Mouse (Mus musculus): ENCODE measurements around the gene Hs6st3.
"Not testable (repeated sequence)": the region's sequence is repeated elsewhere in the genome, so short reads cannot be mapped to it uniquely, and the experiment has no call there.

Hs6st3 gene

DNA sequence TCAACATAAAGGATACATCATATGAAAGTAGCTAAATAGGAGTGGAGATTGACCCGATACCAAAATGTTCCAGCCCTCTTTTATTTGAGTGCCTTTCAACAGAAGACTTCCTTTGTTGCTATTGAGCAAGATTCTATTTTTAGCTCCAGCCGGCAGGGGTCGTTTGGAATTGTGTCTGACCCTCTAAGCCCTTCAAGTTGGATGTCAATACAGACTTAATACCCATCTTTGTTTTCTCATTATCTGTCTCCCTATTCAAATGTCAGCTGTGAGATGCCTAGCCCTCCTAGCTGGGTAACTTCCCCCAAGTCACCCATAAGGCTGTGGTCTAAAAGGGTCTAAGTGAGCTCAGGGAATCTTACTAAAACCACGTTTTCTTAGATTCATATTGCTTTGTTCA is 312.3 kb downstream of the Hs6st3 start:
- DNase-seq (ENCODE audit: low read depth, low spot score), result no peak

DNA sequence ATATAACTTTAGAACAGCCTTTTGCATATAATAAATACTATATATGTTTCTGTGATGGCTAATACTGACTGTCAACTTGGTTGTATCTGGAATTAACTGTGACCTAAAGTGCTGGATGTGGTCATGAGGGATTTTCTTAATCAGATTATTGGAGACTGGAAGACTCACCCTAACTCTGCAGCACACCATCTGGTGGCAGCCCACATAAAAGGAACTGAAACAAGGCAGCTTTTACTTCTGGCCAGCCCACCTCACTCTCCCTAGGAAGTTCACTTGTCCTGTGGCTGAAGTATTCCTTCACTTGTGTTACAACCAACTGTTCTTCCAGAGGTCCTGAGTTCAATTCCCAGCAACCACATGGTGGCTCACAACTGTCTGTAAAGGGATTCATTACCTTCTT is 313.5 kb downstream of the Hs6st3 start:
- no peak for DNase-seq (ENCODE audit: low read depth, low spot score)

DNA sequence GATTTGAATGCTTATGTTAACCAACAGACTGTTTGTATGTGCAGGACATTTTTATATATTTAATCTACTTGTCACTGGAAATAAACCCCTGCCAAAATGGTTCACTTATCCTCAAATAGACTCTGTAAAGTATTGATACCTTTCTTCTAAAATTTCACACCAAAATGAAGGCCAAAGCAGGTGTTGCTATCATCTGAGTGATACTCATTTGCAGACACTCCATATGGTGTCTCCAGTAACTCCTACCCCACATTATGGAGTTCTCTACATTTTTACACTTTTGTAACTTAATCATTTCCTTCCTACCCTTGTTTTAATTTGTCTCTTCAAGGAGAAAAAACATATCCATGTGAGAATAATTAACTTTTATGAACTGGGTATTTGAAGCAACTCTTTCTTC is 314.2 kb downstream of the Hs6st3 start:
- DNase-seq (ENCODE audit: low read depth, low spot score), result no peak

DNA sequence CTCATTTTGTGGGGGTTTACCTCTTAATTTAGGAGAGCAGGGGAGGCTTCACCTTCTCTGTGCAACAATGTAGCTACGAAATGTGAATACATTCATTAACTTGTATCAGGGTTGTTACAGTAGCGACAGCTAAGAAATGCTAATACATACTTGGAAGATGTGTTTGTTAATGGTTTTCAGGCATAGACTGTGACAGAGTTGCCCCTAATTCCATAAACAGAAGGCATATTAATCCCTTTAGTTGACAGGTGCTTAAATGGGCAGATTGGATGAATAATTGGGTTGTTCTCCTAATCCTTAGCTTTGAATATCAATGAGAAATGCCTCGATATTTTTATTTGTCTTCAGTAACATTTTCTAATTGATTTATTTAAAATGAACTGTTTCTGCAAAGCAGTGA is 314.7 kb downstream of the Hs6st3 start:
- no peak for DNase-seq (ENCODE audit: low read depth, low spot score)

DNA sequence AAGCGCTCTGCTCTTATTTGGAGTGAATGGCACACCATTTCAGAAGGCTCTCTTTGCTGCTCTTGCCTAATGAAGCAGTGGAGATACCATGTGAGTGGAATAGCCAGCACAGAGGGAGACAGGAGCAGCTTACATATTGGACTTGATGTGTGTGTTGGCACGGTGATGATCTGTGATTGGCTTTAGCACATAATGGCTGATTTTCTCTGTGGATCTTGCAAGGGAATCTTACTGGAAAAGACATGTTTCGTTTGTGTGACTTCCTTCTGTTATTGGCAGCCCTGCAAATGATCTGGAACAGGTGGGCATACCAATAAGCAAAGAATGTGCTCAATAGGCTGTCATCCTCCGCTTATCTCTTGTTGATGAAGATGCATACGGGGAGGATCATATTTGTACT is 326.2 kb downstream of the Hs6st3 start:
- no peak for DNase-seq (ENCODE audit: low read depth, low spot score)

DNA sequence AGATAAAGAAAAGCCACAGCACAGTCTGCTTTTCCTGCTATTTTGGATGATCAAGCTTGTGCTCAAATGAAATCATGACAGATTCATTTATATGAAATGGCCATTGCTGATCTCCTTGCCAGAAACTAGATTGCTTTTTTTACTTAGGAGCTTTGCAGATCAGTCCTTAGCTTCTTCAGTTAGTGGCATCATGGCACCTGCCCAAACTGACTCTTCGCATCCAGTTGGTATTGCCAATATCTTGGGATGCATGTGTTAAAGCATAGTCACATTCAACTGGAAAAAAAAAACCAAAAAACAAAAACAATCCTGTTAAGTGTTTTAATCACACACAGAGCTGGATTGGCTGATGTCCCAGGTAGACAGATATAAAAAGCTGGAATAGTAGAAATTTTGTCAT is 326.7 kb downstream of the Hs6st3 start:
- no peak for DNase-seq (ENCODE audit: low read depth, low spot score)

DNA sequence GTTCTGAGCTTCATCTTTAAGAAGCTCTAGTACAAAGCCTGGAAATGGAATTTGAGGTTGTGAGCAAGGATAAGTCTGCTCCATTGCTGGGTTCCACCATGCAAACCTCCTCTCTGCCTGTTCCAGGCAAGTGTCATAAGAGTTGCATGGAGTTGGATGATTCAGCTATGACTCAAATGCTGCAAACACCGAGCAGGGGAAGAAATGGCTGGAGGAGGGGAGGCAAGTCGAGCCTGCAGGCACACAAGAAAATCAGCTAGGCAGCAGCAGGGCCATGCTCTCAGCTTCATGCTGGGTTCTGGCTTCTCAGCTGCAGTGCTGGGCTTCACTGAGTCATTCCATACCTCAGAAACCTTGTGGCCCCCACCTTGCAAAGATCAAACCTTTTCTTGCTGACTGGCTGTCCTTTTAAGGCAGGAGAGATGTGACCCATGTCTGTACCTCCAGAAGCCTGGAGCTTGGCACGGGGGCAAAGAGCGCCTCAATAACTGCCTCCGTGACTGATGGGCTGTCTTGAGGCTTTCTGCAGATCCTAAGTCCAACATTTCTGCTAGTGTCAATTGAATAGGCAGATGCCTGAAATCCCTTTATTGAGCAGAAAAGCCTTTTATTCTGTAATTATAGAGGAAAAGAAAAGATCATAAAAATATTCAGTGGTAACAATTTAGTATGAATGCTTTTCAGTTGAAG is 328.9 kb downstream of the Hs6st3 start:
- no peak for DNase-seq (ENCODE audit: low read depth, low spot score)

DNA sequence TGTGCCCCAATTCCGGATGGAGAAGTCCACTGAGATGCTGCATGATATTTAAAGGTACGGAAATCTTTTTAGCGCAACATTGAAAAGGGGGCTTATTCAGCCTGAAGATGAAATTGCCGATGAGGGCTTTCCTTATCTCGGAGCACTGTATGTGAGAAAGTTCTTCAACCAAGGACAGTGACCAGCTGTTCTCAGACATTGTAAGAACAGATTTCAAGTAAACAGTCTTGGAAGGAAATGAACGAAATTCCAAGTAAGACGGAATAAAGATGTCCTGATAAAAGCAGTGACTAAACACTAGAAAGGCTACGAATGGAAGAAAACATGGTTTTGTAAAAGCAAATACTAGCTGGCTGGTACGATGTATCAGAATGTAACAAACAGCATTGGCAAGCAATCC is 338.4 kb downstream of the Hs6st3 start:
- DNase-seq (ENCODE audit: low read depth, low spot score), result no peak

DNA sequence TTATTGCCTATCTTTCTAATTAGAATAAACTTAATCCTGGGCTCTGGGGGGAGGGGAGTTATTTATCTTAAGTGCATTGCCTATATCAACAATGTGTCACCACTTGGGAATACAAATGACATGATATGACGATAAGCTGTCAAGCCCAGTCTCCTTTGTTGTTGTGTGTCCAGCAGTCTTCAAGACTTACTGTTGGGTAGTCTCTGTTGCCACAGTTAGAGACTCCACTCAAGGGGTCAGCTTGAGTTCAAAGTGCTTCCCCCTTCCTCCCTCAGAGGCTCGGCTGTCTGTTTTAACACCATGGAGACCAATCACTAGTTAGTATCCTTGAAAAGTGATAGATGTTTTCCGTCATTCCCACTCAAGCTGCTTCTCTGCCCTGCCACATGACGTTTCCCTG is 339.7 kb downstream of the Hs6st3 start:
- no peak for DNase-seq (ENCODE audit: low read depth, low spot score)

DNA sequence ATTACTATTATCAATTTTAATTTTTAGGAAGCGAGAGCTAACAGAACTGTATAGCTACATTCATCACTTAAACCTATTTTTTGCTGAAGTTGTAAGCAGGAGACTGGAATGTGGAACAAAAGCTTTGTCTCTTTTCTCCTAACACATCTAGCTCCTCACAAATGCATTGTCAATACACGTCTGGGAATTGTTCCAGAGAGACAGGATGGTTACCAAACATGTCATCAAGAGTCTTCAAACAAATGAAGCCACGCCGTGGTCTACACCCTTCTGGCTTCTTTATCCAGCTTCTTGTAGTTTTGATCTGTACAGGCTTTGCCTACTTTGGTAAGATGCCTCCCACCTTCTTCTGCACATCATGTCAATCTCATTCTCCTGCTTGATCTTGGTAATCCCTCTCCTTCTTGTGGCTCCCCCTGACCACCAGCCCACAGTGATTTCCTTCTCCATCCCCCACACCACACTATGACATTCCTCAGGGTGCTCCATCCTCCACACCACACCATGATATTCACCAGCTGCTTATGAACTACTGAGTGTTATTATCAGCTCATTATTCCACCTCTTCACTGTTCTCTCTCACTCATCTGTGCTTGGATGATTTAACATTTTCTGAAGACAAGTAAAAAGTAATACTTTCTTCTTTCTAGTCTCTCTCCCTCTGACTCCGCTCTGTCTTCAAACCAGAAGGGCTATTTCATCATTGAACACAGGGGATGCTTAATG is 351.0 kb downstream of the Hs6st3 start:
- no peak for DNase-seq (ENCODE audit: low read depth, low spot score)

DNA sequence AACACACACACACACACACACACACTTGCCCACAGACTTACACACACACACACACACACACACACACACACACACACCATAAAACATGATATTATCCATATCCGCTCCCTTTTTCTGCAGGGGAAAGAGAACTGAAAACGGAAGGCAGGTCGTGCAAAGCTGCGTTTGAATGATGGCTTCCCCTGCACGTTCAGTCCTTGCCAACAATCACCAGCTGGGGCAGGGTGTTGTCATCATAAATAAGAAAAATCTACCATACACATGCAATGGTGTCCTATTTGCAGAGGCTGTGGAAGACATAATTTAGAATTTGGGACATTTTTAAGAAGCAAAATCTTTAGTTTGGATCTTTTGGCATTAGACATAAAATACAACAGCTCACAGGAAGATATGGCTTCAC is 382.5 kb downstream of the Hs6st3 start:
- DNase-seq (ENCODE audit: low read depth, low spot score), result no peak

DNA sequence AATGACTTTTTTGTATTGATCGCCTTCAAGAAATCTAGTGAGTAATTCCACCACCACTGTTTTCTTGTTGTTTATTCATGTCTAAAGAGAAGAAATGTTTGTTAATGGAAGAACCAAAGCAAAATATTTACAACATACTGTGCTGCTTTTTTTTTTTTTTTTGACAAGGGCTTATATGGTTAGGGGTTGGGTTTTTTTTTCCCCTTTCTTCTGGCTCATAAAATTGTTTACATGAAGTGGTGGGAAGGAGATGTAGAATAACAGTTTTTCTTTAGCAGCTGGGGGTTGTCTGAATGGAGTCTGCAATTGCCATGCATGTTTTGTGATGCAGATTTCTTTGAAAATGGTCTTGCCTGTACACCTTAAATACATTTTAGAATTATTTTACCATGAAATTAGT is 382.9 kb downstream of the Hs6st3 start:
- no peak for DNase-seq (ENCODE audit: low read depth, low spot score)

DNA sequence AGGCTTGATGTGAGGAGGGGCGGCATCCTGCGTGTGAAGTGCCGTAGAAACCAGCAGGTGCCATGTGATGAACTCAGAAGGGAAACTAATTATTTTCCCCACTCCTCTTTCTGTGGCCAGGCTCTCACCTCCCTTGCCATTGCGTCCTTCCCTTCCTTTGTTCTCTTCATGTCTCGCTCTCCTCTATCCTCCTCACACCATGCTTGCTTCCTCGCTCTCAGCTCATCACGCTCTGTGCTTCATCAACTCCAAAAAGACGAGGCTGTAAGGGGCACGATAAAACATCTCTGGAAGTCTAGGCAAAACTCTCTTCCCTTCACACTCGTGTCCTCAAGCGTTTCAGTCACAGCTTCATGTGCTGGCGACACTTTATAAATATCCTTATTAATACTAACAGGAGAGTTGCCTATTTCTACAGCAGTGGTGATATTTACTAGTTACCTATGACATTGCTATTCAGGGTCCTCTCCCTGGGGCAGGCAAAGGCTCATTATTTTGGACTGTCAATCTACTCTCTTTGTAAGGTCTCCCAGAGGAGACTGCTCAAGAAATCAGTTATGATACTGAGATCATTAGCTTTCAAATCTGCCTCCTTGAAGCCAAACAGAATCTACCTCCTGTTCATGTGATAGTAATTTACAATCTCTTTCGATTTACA is 394.9 kb downstream of the Hs6st3 start:
- DNase-seq (ENCODE audit: low read depth, low spot score), result no peak

DNA sequence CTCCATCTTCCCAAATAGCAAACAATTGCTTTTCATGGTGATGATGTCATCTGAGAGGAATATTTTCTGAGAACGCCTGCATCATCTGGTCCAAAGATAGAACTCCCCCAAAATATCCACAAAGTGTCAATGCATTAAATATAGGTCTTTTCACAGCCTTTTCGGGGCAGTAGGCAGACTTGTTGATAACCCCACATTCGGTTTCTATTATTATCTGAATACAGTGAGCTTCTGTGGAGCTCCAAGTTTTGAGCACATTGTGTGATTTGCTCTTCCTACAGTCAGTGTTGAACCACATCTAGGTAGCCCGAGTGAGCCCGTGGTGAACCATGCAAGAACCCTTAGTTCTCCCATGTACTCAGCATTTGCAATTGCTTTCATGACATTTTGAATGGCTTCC is 402.4 kb downstream of the Hs6st3 start:
- DNase-seq (ENCODE audit: low read depth, low spot score), result no peak

DNA sequence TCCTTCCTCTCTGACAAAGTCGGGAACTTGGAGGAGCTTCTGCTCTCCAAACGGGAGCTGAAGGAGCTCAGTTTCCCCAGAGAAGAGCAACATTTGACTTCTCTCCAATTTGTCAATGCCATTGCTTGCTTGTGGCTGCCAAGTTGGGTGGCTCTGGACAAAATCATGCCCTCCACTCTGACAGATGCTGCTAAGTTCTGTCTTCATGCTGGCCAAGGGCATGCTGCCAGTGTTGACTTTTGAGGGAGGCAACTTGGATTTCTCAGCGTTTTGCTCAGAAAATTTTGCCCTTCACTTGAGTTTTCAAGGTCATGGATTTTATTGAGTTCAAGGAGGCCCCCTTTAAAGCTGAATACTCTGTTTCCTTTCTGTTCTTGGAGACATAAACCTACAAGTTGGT is 406.5 kb downstream of the Hs6st3 start:
- DNase-seq (ENCODE audit: low read depth, low spot score), result no peak

DNA sequence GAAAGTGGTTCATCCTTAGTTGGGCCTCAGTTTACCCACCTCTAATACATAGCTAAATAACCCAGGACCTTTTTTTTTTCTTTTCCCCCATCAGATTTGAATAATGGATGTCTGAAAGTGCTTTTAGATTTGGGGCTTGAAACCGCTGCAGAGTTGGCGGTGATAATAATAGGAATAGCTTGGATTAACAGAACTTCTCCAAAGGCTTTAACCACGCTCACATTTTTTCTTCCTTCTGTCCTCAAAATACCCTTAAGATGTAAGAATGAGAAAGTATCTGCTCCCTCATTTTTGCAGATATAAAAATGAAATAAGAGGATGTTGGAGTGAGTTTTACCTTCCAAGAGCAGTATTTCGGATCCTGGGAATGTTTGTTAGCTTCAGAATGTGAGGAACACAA is 420.2 kb downstream of the Hs6st3 start:
- no peak for DNase-seq (ENCODE audit: low read depth, low spot score)

DNA sequence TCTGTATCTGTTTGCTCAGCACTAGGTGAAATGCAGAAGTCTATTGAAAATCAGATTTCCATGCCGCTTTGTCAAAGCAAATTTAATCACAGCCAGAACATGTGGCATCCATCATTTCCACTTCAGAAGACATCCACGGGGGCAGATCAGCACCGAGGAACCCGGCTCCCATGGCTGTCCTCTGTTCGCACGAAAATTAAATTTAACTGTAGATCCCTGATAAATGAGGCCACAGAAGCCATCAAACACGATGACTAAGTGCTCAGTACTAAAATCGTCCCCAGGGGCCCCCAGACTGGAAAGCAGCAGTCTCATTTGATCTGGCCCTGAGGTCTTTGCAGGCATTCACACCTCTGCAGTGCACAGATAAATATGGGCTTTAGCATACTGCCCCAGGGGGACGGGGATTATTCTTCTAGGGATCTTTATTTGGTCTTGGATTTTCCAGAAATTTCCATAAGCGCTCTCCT is 443.9 kb downstream of the Hs6st3 start:
- no peak for DNase-seq (ENCODE audit: low read depth, low spot score)

DNA sequence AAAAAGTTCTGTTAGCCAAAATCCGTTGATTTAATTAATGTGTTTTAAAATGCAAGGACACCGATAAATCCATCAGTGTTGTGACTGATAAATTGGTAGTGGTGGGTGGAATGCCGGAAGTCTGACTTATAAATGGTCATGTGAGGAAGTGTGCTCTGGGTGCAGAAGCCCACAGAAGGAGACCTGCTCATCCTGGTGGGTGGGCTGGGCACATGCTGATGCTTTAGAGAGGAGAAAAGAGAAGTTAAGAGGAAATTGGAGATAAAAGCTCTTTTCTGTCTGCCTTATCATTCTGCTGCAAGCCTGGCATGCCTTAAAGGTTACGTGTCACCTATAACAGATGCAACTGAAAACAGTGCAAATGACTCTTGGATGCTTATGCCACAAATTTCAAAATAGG is 446.9 kb downstream of the Hs6st3 start:
- no peak for DNase-seq (ENCODE audit: low read depth, low spot score)

DNA sequence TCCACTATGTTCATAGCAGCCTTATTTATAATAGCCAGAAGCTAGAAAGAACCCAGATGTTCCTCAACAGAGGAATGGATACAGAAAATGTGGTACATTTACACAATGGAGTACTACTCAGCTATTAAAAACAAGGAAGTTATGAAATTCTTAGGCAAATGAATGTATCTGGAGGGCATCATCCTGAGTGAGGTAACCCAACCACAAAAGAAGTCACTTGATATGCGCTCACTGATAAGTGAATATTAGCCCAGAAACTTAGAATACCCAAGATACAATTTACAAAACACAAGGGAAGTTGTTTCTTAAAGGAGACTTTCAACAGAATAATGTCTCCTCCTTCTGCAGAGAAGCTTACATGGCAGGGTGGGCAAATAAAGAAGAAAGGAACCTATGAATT is 449.2 kb downstream of the Hs6st3 start:
- not testable (repeated sequence) for DNase-seq (ENCODE audit: low read depth, low spot score)

DNA sequence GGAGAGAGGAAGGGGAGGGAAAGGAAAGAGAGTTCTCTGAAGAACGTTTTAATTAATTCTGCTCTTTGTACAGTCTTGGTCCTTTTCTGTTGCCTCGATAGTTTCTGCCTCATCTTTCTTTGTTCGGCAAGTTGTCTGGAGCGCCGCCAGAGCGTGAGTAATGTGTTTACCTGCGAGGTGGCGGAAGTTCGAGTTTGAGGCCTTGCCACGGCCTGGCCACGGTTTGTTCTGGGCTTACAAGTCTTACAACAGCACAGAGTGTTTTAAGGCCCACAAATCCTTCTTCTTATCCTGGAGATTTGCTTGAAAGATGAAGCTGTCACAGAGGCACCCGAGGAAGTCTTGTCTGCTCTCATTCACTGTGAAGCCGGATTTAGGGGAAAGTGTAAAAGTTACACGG is 466.2 kb downstream of the Hs6st3 start:
- no peak for DNase-seq (ENCODE audit: low read depth, low spot score)

DNA sequence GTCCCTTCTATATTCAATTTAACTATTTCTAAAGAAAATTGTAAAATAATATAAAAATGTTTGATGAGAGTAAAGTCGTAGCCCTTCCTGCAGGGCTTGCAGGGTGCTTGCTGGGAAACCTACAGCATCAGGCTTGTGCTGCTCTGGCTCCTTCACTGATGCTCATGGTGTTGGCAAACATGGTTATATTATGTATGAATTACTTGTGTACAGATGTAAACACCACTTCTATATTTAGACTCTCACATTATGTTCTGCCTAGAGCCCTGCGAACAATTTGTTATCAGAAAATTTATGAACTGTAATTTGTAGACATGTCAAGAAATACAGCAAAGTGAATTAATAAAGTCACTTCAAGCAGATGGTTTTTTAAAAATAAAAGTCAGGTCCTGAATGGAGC is 474.7 kb downstream of the Hs6st3 start:
- no peak for DNase-seq (ENCODE audit: low read depth, low spot score)

DNA sequence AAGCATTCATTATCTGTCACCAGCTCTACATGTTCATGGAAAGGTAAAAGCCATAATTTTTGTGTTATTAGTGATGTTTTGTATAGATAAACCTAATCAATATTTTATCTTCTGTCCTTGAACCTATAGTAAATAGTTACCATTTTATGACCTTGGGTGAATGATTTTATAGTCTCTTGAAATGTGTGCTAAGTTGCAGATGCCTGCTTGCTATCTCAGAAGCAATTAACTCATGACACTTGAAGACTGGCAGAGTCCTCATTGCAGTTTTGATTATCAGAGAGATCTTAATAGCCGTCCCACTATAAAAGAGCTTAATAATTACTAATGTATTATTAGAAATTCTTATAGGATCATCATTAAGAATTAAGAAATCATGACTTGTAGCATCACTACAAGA is 491.0 kb downstream of the Hs6st3 start:
- no peak for DNase-seq (ENCODE audit: low read depth, low spot score)

DNA sequence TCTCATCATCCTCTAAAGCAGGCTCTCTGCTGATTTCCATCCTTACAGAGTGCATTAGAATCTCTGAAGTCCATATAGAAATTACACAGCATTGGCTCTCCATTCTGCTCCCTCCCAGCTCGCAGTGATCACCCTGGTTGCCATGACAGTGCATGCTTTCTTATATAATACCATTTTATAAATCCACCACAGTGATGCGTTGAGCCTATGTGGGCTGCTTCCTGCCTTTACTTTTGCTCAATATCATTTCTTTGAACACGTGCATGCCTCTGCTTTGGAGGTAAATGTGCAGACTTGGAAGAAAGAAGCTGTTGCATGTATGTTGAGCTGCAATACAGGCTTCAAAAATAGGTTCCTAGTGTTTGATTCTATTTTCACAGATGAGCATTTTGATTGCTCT is 494.9 kb downstream of the Hs6st3 start:
- DNase-seq (ENCODE audit: low read depth, low spot score), result no peak

Data from skeletal muscle tissue, adult 2 months (tissue).